Mouse (Mus musculus) ES-Bruce4 (cell line): ENCODE measurements at regions not wholly inside any gene's neighbourhood (a gene's known extent, or its start where the extent isn't known, plus 50 kb on each side); places are given as distances from the start of the nearest gene placed in this dataset.

Experiments
- H3K27ac ChIP-seq: 2 replicates; pipeline ENCODE4 v1.5.1; 2012; ENCODE audit warnings: low read length, inconsistent platforms; ENCODE audit not compliant: insufficient read depth
- H3K27me3 ChIP-seq: 2 replicates; pipeline ENCODE4 v1.6.1; 2012; ENCODE audit warnings: mild to moderate bottlenecking, low read length, inconsistent platforms; ENCODE audit not compliant: control insufficient read depth, poor library complexity, insufficient read depth, severe bottlenecking
- H3K36me3 ChIP-seq: 2 replicates; pipeline ENCODE4 v1.6.1; 2012; ENCODE audit warnings: inconsistent platforms, mild to moderate bottlenecking, low read length, moderate library complexity; ENCODE audit not compliant: control insufficient read depth, poor library complexity, insufficient read depth, severe bottlenecking
- H3K4me1 ChIP-seq: one replicate; pipeline ENCODE4 v1.8.1; 2011; ENCODE audit warnings: low read length; ENCODE audit not compliant: control insufficient read depth, insufficient read depth
- H3K4me3 ChIP-seq: 2 replicates; pipeline ENCODE4 v1.5.1; 2011; ENCODE audit warnings: low read depth, mild to moderate bottlenecking, low read length
- H3K9ac ChIP-seq: 2 replicates; pipeline ENCODE4 v1.6.1; 2012; ENCODE audit warnings: low read depth, mild to moderate bottlenecking, inconsistent platforms; ENCODE audit not compliant: poor library complexity, severe bottlenecking
- H3K9me3 ChIP-seq: replicated peaks from 2 replicates; pipeline ENCODE4 v1.6.1; 2012; ENCODE audit warnings: mild to moderate bottlenecking, low read length, inconsistent platforms; ENCODE audit not compliant: control insufficient read depth, poor library complexity, insufficient read depth, severe bottlenecking
- CTCF ChIP-seq: IDR thresholded peaks from one replicate; pipeline ENCODE4 v1.8.1; 2011; ENCODE audit warnings: low read depth, low read length
- EP300 ChIP-seq: IDR thresholded peaks from 2 replicates; pipeline ENCODE4 v1.6.1; 2011; ENCODE audit warnings: low read depth, low read length; ENCODE audit not compliant: insufficient read depth
- POLR2A ChIP-seq: IDR thresholded peaks from one replicate; pipeline ENCODE4 v1.8.1; 2011; ENCODE audit warnings: low read length; ENCODE audit not compliant: insufficient read depth

DNA sequence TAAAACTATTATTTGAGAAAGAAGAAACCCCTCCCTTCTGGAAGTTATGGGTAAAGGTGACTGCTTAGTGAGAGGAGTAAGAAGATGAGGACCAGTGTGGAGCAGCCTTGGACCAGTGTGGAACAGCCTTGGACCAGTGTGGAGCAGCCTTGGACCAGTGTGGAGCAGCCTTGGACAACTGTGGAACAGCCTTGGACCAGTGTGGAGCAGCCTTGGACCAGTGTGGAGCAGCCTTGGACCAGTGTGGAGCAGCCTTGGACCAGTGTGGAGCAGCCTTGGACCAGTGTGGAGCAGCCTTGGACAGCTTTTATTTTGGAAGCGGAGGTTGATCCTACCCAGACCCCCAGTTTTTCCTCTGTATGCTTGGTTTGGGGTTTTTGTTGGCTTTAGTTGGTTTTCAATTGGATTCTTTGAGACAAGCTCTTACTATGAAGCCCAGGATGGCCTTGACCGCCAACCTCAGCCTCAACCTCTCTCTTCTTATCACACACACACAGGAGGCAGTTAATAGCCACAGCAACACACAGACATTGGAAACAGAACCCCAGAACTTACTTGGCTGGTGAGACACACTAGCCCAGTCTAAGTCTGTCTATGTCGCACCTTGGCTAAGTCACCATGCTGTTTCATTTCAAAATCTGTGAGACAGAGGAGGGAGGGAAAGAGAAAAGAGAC lies 364.7 kb upstream of the Gm10131 start:
- Histone ChIP-seq H3K27me3 (no peaks in the 10 kb centered on the region), H3K27ac (no peak overlapping the region), H3K4me1 (no peaks in the 10 kb centered on the region), H3K36me3 (no peaks in the 10 kb centered on the region), H3K9me3 (no peaks in the 10 kb centered on the region), H3K9ac (no peak overlapping the region), H3K4me3 (no peak overlapping the region)
- TF ChIP-seq EP300 (no peak), CTCF (no peak), POLR2A (no peak)

GRCm38 (mm10) chr8:34474593-34474992 lies 363.1 kb upstream of the Gm10131 start:
- H3K9me3 ChIP-seq: no peaks in the 10 kb centered on the region
- no peaks in the 10 kb centered on the region for H3K27me3 ChIP-seq
- no peaks in the 10 kb centered on the region for H3K4me1 ChIP-seq
- no peak overlapping the region for H3K27ac ChIP-seq
- TF ChIP-seq CTCF (no peak), POLR2A (no peak), EP300 (no peak)
- no peak overlapping the region for H3K4me3 ChIP-seq
- no peaks in the 10 kb centered on the region for H3K36me3 ChIP-seq
- no peak overlapping the region for H3K9ac ChIP-seq

GRCm38 (mm10) chr8:34473769-34474168 lies 362.2 kb upstream of the Gm10131 start:
- Histone ChIP-seq H3K4me1 (no peaks in the 10 kb centered on the region), H3K9me3 (no peaks in the 10 kb centered on the region; the same call in 1 of the 2 replicates), H3K36me3 (no peaks in the 10 kb centered on the region), H3K27me3 (no peaks in the 10 kb centered on the region), H3K27ac (no peak overlapping the region), H3K4me3 (no peak overlapping the region), H3K9ac (no peak overlapping the region)
- TF ChIP-seq CTCF (no peak), POLR2A (no peak), EP300 (no peak)

- no peaks in the 10 kb centered on the region; the same call in 1 of the 2 replicates for H3K9me3 ChIP-seq
- H3K9ac ChIP-seq: no peak overlapping the region
- H3K4me1 ChIP-seq: no peaks in the 10 kb centered on the region
- no peaks in the 10 kb centered on the region for H3K27me3 ChIP-seq
- no peak for TF ChIP-seq EP300
- TF ChIP-seq POLR2A: no peak
- H3K27ac ChIP-seq: no peak overlapping the region
- no peaks in the 10 kb centered on the region for H3K36me3 ChIP-seq
- H3K4me3 ChIP-seq: no peak overlapping the region
Observed at GRCm38 (mm10) chr8:34473301-34473700, 361.8 kb upstream of the Gm10131 start.

DNA sequence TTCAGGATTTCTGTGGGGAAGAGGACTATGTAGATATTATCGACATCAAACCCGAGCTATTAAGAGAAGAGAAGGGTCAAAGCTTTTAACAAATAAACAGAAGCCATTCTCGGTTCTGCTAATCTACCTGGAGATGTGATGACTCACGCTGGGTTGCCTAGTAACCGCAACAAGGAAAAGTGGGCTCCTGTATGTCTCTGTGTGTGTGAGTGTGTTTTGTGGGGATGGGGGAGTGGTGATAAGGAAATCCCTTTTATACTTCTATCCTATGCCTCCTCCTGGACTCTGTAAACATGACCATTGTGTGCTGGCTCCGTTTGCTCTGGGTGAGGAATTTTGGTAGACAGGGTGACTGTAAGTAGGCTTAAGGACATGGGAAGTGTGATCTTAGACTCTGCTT lies 361.3 kb upstream of the Gm10131 start:
- Histone ChIP-seq H3K27ac (no peak overlapping the region), H3K4me3 (no peak overlapping the region)

DNA sequence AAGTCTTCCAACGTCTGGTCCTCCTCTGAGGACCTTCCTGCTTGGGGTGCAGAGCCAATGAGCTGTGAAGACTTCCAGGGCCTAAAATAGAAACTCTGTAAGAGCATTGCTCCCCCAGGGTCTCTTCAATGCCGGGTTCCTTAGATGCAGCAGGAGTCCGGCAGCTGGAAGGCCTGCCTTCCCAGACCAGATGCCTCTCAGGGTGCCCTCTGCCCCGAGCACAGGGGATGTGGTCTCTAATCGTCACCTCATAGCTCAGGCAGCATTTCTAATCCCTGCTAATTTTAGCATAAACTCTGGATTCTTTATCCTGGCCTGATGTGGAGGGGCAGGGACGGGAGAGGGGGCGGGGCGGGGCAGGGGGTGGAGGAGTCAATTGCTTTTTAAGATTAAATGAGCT lies 360.9 kb upstream of the Gm10131 start:
- H3K9me3 ChIP-seq: no peaks in the 10 kb centered on the region; the same call in 1 of the 2 replicates
- TF ChIP-seq CTCF (no peak), EP300 (no peak), POLR2A (no peak)
- no peaks in the 10 kb centered on the region for H3K27me3 ChIP-seq
- no peak overlapping the region for H3K27ac ChIP-seq
- H3K4me1 ChIP-seq: no peaks in the 10 kb centered on the region
- H3K4me3 ChIP-seq: no peak overlapping the region
- H3K36me3 ChIP-seq: no peaks in the 10 kb centered on the region
- no peak overlapping the region for H3K9ac ChIP-seq

More for the DNA sequence above, 361.3 kb upstream of the Gm10131 start:
- Histone ChIP-seq H3K4me1 (no peaks in the 10 kb centered on the region), H3K9me3 (no peaks in the 10 kb centered on the region; the same call in 1 of the 2 replicates), H3K36me3 (no peaks in the 10 kb centered on the region), H3K9ac (no peak overlapping the region), H3K27me3 (no peaks in the 10 kb centered on the region)
- TF ChIP-seq CTCF (no peak), EP300 (no peak), POLR2A (no peak)
